Mouse (Mus musculus) heart, adult 8-10 months (tissue): ENCODE data around the gene Samhd1. TPM values are rescaled to one million over a fixed set of nuclear protein-coding genes. Genes with fewer than 3 reads are reported as not detected.

Source experiments
- DNase-seq: peaks from one replicate; pipeline ENCODE4 v3.0.0; 2022; ENCODE audit warnings: low spot score
- total RNA-seq, 4 experiments: library from RNA; stranded (reverse); gene quantifications; 2 replicates each; pipeline ENCODE4 v1.2.4; 2022

Samhd1 gene
- total RNA-seq, 4 experiments from 2014 or later = 20.5 to 23.6 (median 21.5) TPM

GRCm38 (mm10) chr2:157054297-157054696 is 80.8 kb downstream of the Samhd1 start:
- no peak for DNase-seq

GRCm38 (mm10) chr2:157053787-157054186 is 81.3 kb downstream of the Samhd1 start:
- no peak for DNase-seq

- DNase-seq = no peak
Measured at GRCm38 (mm10) chr2:157053124-157053523, 81.9 kb downstream of the Samhd1 start.

- no peak for DNase-seq
Measured at GRCm38 (mm10) chr2:157052448-157052847, 82.6 kb downstream of the Samhd1 start.

- DNase-seq = no peak
Measured at GRCm38 (mm10) chr2:157049831-157050243, 85.2 kb downstream of the Samhd1 start.

GRCm38 (mm10) chr2:157048395-157049181 is 86.5 kb downstream of the Samhd1 start:
- DNase-seq = no peak

Other genes starting within 250 kb of the Samhd1 start
- under 1 TPM in 1 of 4 experiments, not detected in 3; 0.09 TPM for gene Sla2, start 248.1 kb downstream of the Samhd1 start, total RNA-seq
- 10 to 100 TPM; 21.7 to 24.5 (median 22.1) TPM for gene Ndrg3, start 143.2 kb downstream of the Samhd1 start, total RNA-seq
- gene Dsn1, start 128.1 kb downstream of the Samhd1 start, total RNA-seq = 1 to 10 TPM; 1.1 to 2.2 (median 1.6) TPM
- 10 to 100 TPM in 1 of 4 experiments, 1 to 10 TPM in 3; 8.7 to 11.1 (median 8.9) TPM for gene Soga1, start 56.0 kb downstream of the Samhd1 start, total RNA-seq
- not detected for gene Tldc2, start 48.2 kb downstream of the Samhd1 start, total RNA-seq
- 1 to 10 TPM; 1.2 to 1.9 (median 1.3) TPM for gene Rbl1, start 69.3 kb upstream of the Samhd1 start, total RNA-seq
- gene Rpn2, start 143.8 kb upstream of the Samhd1 start, total RNA-seq = 100 to 1,000 TPM in 2 of 4 experiments, 10 to 100 TPM in 2; 99.4 to 106 (median 101) TPM
- gene Mroh8, start 144.3 kb upstream of the Samhd1 start, total RNA-seq = under 1 TPM; 0.13 to 0.49 (median 0.23) TPM
- gene Ghrh, start 212.2 kb upstream of the Samhd1 start, total RNA-seq = not detected
- gene Manbal, start 232.3 kb upstream of the Samhd1 start, total RNA-seq = 10 to 100 TPM; 19.6 to 24.3 (median 22.9) TPM